Mouse (Mus musculus) liver, postnatal 0 days (tissue): ENCODE data around the gene Agtr1b.

Experiments used
- CTCF ChIP-seq: sonication (generic); IDR thresholded peaks from 2 replicates; pipeline ENCODE4 v1.5.1; 2016; ENCODE audit warnings: antibody characterized with exemption, low read depth
- EP300 ChIP-seq: IDR thresholded peaks from 2 replicates; pipeline ENCODE4 v1.6.1; 2016; ENCODE audit warnings: antibody characterized with exemption, low read depth, mild to moderate bottlenecking

DNA sequence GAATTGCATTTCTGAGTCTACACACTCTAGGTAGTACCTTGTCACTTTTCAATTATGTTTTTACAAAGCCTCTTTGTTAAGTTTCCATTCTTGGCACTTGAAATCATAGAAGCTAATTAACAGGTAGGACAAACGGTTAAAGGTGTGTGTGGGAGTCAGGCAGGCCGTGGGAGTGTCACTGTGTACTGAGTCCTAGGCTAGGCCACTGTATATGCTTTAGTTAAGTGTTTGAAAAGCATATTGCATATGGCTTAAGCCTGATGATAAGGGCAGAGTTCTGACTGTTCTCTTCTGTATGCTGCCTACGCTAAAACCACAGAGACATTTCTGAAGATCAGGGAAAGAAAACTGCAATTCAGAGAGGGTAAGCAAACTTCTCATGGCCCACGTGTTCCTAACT lies 59.7 kb downstream of the Agtr1b start:
- TF ChIP-seq CTCF = no peak
- no peak for TF ChIP-seq EP300
